Mouse (Mus musculus) layer of hippocampus, adult 2 months (tissue): ENCODE data around the gene Exosc7. TPM values are rescaled to one million over a fixed set of nuclear protein-coding genes. Genes with fewer than 3 reads are reported as not detected.

ENCODE experiments used
- DNase-seq, 2 experiments: peaks; one replicate each; pipeline ENCODE4 v3.0.0; 2022; ENCODE audit warnings: low spot score in 2 of 2
- H3K27ac ChIP-seq: fragments of 200-600 bp; 2 replicates; pipeline ENCODE4 v1.8.1; 2022
- H3K4me3 ChIP-seq: fragments of 200-600 bp; 2 replicates; pipeline ENCODE4 v1.8.1; 2022; ENCODE audit warnings: mild to moderate bottlenecking
- CTCF ChIP-seq: fragments of 200-600 bp; conservative IDR thresholded peaks from 2 replicates; pipeline ENCODE4 v1.8.1; 2022; ENCODE audit warnings: antibody characterized with exemption, mild to moderate bottlenecking, moderate library complexity
- total RNA-seq, 2 experiments: library from RNA; stranded (reverse); gene quantifications; 2 replicates each; pipeline ENCODE4 v1.2.3; 2021

The Exosc7 gene
- total RNA-seq, 2 experiments from 2014 or later = 40.1 to 40.9 TPM

GRCm38 (mm10) chr9:123113931-123114330 lies 916 bp downstream of the Exosc7 start:
- Histone ChIP-seq H3K27ac (0 out of 2 replicates have a peak overlapping the region, but pooled peaks have one; percentile 94), H3K4me3 (peak overlapping the region; percentile 95)
- no peak for TF ChIP-seq CTCF
- DNase-seq = no peak

GRCm38 (mm10) chr9:123115566-123115965 lies 2.6 kb downstream of the Exosc7 start:
- Histone ChIP-seq H3K27ac (no peak overlapping the region), H3K4me3 (no peak overlapping the region)
- no peak for DNase-seq
- no peak for TF ChIP-seq CTCF

DNA sequence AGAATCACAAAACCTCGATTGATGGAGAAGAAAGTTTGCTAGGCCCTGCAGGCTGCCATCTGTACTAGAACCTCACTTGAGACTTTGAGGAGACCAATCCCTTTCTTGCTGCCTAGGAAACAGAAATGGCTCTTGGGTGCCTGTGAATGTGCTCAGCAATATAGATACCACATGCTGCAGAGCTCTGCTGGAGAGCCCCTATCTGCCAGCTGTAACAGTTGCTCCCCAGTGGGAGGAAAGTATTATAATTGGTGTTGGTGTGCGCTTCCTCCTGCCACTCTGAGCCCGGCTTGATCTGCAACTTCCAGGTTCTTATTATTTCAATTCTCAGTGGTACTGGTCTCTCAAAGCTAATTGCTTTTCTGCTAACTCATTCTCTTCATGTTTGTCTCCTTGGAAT lies 10.0 kb downstream of the Exosc7 start:
- Histone ChIP-seq H3K27ac (no peak overlapping the region; the same call in 1 of the 2 replicates), H3K4me3 (no peak overlapping the region)
- peak in 1 of 2 experiments; percentile 13 for DNase-seq
- TF ChIP-seq CTCF = no peak

- Histone ChIP-seq H3K4me3 (no peak overlapping the region), H3K27ac (no peak overlapping the region; the same call in 1 of the 2 replicates)
- TF ChIP-seq CTCF = peak; percentile 94
- DNase-seq = no peak
These were observed 10.8 kb downstream of the Exosc7 start for GRCm38 (mm10) chr9:123123571-123124412.

DNA sequence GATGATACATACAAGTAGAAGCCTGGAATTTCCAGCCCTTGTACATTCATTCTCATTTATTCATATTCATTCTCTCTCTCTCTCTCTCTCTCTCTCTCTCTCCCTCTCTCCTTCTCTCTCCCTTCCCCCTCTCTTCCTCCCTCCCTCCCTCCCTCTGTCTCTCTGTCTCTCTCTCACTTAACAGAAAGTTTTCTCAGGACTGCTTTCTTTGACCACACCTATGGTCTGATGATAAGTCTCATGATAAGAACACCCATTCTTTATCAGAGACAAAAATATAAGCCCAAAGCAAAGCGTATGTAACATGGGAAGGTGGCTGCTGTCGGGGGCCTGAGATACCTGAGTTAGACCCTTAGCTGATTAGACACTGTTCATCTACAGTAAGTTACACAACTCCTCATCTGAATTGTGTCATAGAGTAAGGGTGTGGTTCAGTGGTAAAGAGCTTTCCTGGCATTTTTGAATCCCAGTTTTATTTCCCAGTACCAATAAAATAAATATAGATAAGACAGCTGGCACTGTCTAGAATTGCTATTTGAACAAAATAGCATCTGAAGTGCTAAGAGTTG lies 11.5 kb downstream of the Exosc7 start:
- no peak overlapping the region for H3K4me3 ChIP-seq
- DNase-seq = no peak
- no peak overlapping the region for H3K27ac ChIP-seq
- no peak for TF ChIP-seq CTCF

- Histone ChIP-seq H3K27ac (no peak overlapping the region), H3K4me3 (no peak overlapping the region)
- DNase-seq = no peak
- TF ChIP-seq CTCF = no peak
These were observed 14.6 kb downstream of the Exosc7 start for GRCm38 (mm10) chr9:123127663-123128062.

- Histone ChIP-seq H3K4me3 (no peak overlapping the region), H3K27ac (no peak overlapping the region)
- no peak for DNase-seq
- no peak for TF ChIP-seq CTCF
These were observed 20.0 kb downstream of the Exosc7 start for GRCm38 (mm10) chr9:123132994-123133393.

DNA sequence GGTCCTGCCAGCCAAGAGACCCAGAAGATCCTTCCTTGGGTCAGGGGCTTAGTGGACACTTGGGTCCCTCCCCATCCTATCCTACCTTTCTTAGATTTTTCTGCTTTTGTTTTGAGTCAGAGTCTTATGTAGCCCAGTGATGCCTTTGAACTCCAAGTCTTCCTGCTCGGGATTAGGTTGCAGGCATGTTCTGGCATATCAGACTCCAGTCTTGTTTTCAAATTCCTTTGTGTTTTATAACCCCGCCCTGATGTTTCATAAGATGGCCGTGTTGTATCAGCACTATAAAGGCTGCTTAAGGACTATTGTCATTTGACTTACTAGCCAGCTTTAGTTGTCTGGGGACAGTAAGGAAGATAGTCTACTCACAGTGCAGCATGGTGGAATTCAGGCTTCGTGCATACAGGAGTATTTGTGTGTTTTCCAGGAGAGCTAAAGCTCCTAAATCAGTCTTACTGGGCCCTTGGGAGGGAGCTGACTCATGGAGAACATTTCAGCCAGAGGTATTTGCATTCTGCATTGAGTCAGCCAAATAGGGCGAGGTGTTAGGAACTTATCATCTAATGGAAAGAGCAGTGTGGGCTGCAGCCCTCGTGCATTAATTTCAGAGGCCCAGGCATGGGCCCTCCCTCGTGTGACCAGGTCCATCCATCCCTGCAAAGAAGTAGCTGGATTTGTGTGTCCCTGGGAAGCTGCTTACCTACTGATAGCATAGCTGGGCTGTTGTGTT lies 24.1 kb downstream of the Exosc7 start:
- H3K4me3 ChIP-seq = no peak overlapping the region
- DNase-seq = no peak

GRCm38 (mm10) chr9:123138891-123139474 lies 26.0 kb downstream of the Exosc7 start:
- no peak for DNase-seq
- H3K4me3 ChIP-seq = no peak overlapping the region
- TF ChIP-seq CTCF = no peak
- peak overlapping the region; percentile 39; the same call in 1 of the 2 replicates for H3K27ac ChIP-seq

More for the DNA sequence above, 24.1 kb downstream of the Exosc7 start:
- TF ChIP-seq CTCF = no peak
- H3K27ac ChIP-seq = no peak overlapping the region

DNA sequence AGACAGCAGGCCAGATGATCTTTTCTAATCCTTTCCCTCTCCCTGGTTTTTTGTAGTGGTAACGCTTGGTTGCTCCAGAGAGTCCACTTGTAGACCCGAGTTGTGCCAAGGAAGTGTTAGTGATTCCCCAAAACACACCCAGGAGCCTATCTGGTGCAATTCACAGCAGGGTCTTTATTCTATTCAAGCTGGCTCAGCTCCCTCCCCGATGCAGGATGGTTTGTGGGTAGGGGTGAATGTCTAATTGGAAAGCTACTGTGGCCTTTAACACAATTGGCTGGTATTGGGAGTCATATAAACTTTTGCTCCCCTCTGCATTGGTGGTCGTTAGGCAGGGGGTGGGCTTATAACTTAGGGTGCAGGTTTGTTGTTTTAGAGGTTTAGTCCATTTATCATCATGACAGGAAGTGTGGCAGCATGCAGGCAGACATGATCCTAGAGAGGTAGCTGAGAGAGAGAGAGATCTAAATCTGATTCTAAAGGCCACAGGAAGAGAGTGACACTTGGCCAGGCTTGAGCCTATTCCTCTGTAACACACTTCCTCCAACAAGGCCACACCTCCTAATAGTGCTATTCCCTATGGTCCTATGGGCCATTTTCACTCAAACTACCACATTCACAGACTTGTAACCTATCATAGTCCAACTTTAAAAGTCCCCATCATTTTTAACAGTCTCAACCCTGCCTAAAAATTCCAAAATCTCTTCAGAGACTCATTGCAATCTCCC lies 27.0 kb downstream of the Exosc7 start:
- no peak overlapping the region for H3K4me3 ChIP-seq
- TF ChIP-seq CTCF = no peak
- no peak for DNase-seq
- H3K27ac ChIP-seq = peak overlapping the region; percentile 39; the same call in 1 of the 2 replicates

GRCm38 (mm10) chr9:123148430-123148829 lies 35.4 kb downstream of the Exosc7 start:
- DNase-seq = no peak
- no peak for TF ChIP-seq CTCF
- no peak overlapping the region for H3K4me3 ChIP-seq
- H3K27ac ChIP-seq = no peak overlapping the region
